Mouse (Mus musculus): Measurements from ENCODE around the gene Rab14.

- no peak for TF ChIP-seq CTCF (IDR thresholded peaks at IDR 0.05; ENCODE audit: borderline replicate concordance, extremely low read depth, insufficient read depth, insufficient read length)
- no peak for TF ChIP-seq POLR2A (IDR thresholded peaks at IDR 0.05; ENCODE audit: borderline replicate concordance, extremely low read depth, insufficient read depth, insufficient read length, poor library complexity, severe bottlenecking)
Observed at GRCm38 (mm10) chr2:35244241-35244640, 43.3 kb upstream of the Rab14 start.
